Mouse (Mus musculus) midbrain, embryonic 15.5 days (tissue): ENCODE measurements around the gene Gxylt2. TPM values are rescaled to one million over a fixed set of nuclear protein-coding genes. Genes with fewer than 3 reads are reported as not detected.
A peak's percentile ranks its signal among the peaks of the same experiment; 100 is the strongest.

Experiments used
- ATAC-seq: fragments of 200-750 bp; cut with Nextera tagmentation; replicated peaks from 2 replicates; pipeline ENCODE4 v1.8.0; 2017; ENCODE audit warnings: moderate TSS enrichment
- H3K27ac ChIP-seq: fragments of 300-500 bp; sonication (generic); 2 replicates; pipeline ENCODE4 v1.5.1; 2015; ENCODE audit warnings: mild to moderate bottlenecking, inconsistent platforms
- H3K27me3 ChIP-seq: fragments of 300-500 bp; sonication (generic); replicated peaks from 2 replicates; pipeline ENCODE4 v1.6.1; 2015; ENCODE audit warnings: inconsistent platforms
- H3K36me3 ChIP-seq: fragments of 300-500 bp; sonication (generic); replicated peaks from 2 replicates; pipeline ENCODE4 v1.6.1; 2015; ENCODE audit warnings: inconsistent platforms
- H3K4me1 ChIP-seq: fragments of 300-500 bp; sonication (generic); 2 replicates; pipeline ENCODE4 v1.6.1; 2015; ENCODE audit warnings: inconsistent platforms
- H3K4me2 ChIP-seq: fragments of 300-500 bp; sonication (generic); 2 replicates; pipeline ENCODE4 v1.6.1; 2015; ENCODE audit warnings: inconsistent platforms, mild to moderate bottlenecking, moderate library complexity
- H3K4me3 ChIP-seq: fragments of 300-500 bp; sonication (generic); 2 replicates; pipeline ENCODE4 v1.5.1; 2015; ENCODE audit warnings: mild to moderate bottlenecking, inconsistent platforms
- H3K9ac ChIP-seq: fragments of 300-500 bp; sonication (generic); 2 replicates; pipeline ENCODE4 v1.6.1; 2015; ENCODE audit warnings: mild to moderate bottlenecking, inconsistent platforms
- H3K9me3 ChIP-seq: fragments of 300-500 bp; sonication (generic); 2 replicates; pipeline ENCODE4 v1.6.1; 2016; ENCODE audit warnings: inconsistent platforms
- WGBS: fragments of 180-500 bp; shearing (Covaris S2); methylation state at CpG from one replicate; pipeline ENCODE4 v1.1.7; 2015; ENCODE audit warnings: mixed read lengths; 5-methylcytosine and 5-hydroxymethylcytosine counted together
- polyA plus RNA-seq: library from polyadenylated mRNA; unstranded; fragments of >200 nt; fragmentation: Nextera tagmentation; extraction: Ambion mirVana; gene quantifications from 2 replicates; pipeline ENCODE4 v1.2.1, GENCODE M21; 2015

The Gxylt2 gene
- polyA plus RNA-seq, result 1.2 and 1.6 TPM in 2 replicates

DNA sequence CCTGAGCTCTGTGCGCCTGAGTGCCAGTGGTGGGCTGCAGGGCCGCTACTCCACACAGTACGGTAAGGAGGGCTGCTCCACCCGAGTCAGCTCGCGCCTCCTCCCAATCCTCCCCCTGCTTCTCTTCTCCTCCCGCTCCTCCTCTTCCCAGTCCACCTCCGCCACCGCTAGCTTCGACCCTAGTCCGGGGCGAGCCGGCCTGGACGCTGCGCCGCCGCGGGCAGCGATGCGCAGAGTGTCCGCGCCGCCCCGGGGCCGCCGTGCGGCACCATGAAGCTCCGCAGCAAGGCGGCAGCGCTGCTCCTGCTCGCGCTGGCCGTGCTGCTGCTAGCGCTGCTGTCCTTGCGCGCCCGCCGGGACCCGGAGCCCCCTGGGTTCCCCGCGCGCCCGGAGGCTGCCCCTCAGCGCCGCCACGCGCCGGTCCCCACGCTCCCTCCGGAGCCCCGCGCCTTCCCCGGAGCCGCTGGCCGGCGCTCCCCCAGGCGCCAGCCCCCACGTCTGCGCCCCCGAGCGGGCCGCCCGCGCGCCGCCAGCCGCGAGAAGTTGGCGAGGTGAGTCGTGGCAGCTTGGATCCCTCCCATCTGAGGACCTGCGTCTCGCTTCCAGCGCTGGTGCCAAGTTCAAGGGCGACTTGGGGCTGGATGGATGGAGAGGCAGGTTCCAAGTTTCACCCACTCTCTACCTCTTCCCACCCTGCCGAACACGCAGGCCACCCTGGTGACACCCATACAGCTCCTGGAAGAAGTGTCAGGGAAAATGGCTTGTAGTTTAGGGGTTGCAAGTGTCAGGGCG, at the start of gene Gxylt2:
TSS of gene Gxylt2 (plus strand) at position 161 of the 792 bp plus-strand sequence.
- peaks cover 19% of the 10 kb centered on the region for H3K4me1 ChIP-seq
- peak within 1 kb of the TSS; percentile 74 for H3K4me3 ChIP-seq
- peak; percentile 89 for ATAC-seq
- under 1% methylated on average over 67 of the region's 77 CpGs for WGBS
- H3K27ac ChIP-seq, result peak within 1 kb of the TSS; percentile 34; the same call in 1 of the 2 replicates
- H3K9me3 ChIP-seq, result no peaks in the 10 kb centered on the region
- H3K9ac ChIP-seq, result peak within 1 kb of the TSS; percentile 58
- H3K36me3 ChIP-seq, result no peaks in the 10 kb centered on the region
- peak within 1 kb of the TSS; percentile 99 for H3K4me2 ChIP-seq
- peaks cover 30% of the 10 kb centered on the region for H3K27me3 ChIP-seq

DNA sequence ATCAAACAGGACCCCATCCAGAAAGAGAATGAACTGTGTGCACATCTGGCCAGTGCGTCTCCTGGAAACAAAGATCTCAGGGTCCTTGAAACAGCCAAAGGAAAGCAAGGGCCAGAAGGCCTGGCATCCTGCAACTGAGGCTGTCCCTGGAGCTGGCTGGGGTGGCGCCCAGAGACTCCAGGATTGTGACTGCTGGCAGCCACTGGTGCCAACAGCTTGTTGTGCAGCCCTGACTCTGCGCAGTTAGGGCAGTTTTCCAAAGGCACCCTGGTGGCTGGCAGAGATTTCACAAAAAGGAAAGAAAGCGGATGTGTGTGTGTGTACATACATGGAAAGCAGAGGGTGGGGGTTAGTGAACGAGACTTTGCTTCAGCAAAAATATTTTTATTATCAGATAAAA, 44.1 kb upstream of the Gxylt2 start:
- 0 out of 2 replicates have a peak, but pooled peaks have one; percentile 54 for ATAC-seq
- Histone ChIP-seq H3K36me3 (peaks cover 3% of the 10 kb centered on the region; the same call in 1 of the 2 replicates), H3K4me2 (no peak overlapping the region), H3K9me3 (no peaks in the 10 kb centered on the region), H3K9ac (no peak overlapping the region), H3K27ac (no peak overlapping the region), H3K27me3 (no peaks in the 10 kb centered on the region), H3K4me3 (no peak overlapping the region), H3K4me1 (no peaks in the 10 kb centered on the region)
- WGBS, result 64% methylated on average over 5 of the region's 5 CpGs

DNA sequence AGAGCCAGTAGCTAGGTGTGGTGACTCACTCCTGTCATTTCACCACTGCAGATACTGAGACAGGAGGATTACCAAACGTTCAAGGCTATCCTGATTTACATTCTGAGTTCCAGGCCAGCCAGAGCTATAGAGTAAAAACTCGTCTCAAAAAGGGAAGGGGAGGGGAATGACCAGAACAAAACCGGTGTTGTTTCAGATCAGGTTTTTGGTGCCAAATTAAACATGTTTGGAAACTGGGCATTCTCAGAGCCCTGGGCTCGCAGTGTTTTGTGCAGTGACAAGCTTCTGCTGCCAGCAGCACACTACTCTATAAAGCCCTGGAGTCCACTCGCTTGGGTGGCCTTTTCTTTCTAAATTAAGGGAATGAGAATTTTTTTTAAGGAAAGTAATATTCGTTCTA, 42.3 kb upstream of the Gxylt2 start:
- ATAC-seq, result no peak
- Histone ChIP-seq H3K4me3 (no peak overlapping the region), H3K36me3 (peaks cover 3% of the 10 kb centered on the region; the same call in 1 of the 2 replicates), H3K9me3 (no peaks in the 10 kb centered on the region), H3K4me1 (no peaks in the 10 kb centered on the region), H3K27me3 (no peaks in the 10 kb centered on the region), H3K9ac (no peak overlapping the region), H3K27ac (no peak overlapping the region), H3K4me2 (no peak overlapping the region)
- 73% methylated on average over 6 of the region's 6 CpGs for WGBS

GRCm38 (mm10) chr6:100667644-100668043, 36.9 kb upstream of the Gxylt2 start:
- peaks cover 11% of the 10 kb centered on the region for H3K4me1 ChIP-seq
- no peak for ATAC-seq
- H3K4me3 ChIP-seq, result no peak overlapping the region
- no peaks in the 10 kb centered on the region; the same call in 1 of the 2 replicates for H3K27me3 ChIP-seq
- peaks cover 3% of the 10 kb centered on the region; the same call in 1 of the 2 replicates for H3K36me3 ChIP-seq
- WGBS, result 94% methylated on average over 8 of the region's 8 CpGs
- H3K27ac ChIP-seq, result no peak overlapping the region
- no peak overlapping the region for H3K4me2 ChIP-seq
- H3K9ac ChIP-seq, result no peak overlapping the region
- no peaks in the 10 kb centered on the region for H3K9me3 ChIP-seq

DNA sequence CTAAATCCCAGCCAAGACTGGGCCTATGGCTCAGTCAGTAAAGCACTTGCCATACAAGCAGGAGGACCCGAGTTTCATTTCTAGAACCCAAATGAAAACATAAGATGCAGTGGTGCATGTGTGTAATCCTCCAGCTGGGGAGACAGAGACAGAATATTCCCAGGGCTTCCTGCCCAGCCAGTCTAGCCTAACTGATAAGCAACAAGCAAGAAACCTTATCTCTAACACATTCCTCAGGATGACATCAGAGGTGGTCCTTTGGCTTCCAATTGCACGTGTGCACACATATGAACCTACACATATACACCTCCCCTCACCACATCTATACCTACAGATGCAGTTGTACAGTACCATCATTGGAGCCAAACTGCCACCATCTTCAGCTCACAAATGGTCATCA, 35.7 kb upstream of the Gxylt2 start:
- no peak for ATAC-seq
- 83% methylated on average over 2 of the region's 2 CpGs for WGBS
- no peak overlapping the region for H3K9ac ChIP-seq
- H3K27me3 ChIP-seq, result no peaks in the 10 kb centered on the region; the same call in 1 of the 2 replicates
- H3K9me3 ChIP-seq, result no peaks in the 10 kb centered on the region
- no peak overlapping the region for H3K27ac ChIP-seq
- H3K4me1 ChIP-seq, result peaks cover 11% of the 10 kb centered on the region
- H3K36me3 ChIP-seq, result 0 out of 2 replicates have a peak, but pooled peaks cover 3% of the 10 kb centered on the region
- H3K4me2 ChIP-seq, result no peak overlapping the region
- no peak overlapping the region for H3K4me3 ChIP-seq

DNA sequence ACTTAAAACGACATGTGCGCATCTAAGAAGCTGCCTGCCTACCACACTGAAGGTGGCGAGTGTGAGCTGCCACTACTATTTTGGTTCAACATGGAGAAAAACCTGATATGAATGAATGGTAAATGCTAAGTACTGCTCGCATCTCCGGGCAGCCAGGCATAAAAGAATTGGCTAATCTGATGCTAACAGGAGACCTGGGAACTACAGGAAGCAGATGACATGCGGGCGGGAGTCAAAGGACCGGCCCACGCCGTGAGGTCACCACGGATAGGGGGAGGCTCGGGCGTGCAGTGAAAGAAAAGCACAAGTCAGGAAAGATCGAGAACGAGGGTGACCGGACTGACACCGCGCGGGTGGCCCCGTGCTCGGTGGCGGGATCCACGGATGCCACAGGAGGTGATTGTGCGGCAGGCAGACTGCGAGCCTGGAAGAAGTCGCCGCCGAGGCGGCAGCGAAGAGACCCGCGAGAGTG, 34.1 kb upstream of the Gxylt2 start:
- Histone ChIP-seq H3K4me2 (peak overlapping the region; percentile 98), H3K27ac (peak overlapping the region; percentile 28; the same call in 1 of the 2 replicates), H3K27me3 (no peaks in the 10 kb centered on the region; the same call in 1 of the 2 replicates), H3K9me3 (no peaks in the 10 kb centered on the region), H3K9ac (peak overlapping the region; percentile 55), H3K4me3 (peak overlapping the region; percentile 79), H3K4me1 (peaks cover 11% of the 10 kb centered on the region), H3K36me3 (no peaks in the 10 kb centered on the region)
- ATAC-seq, result peak; percentile 77
- WGBS, result under 1% methylated on average over 32 of the region's 32 CpGs

DNA sequence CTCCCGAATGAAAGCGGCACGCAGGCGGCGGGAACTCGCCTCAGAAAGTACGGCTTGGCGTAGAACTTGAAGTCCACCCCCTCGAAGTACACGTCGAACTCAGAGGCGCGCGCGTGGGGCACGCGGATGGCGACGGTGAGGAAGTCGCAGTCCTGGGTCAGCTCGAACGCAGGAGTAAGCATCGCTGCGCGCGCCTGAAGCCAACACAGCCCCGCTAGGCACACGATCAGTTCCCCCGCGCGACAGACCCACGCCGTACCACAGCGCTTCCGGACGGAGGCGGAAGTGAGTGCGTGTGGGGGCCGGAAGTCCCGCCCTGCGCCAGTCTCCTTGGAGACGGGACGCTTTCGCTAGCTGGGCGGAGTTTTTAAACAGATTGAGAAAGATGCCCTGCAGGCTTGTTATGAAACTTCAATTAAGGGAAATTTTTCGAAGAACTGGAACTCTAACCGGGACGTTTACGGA, 33.6 kb upstream of the Gxylt2 start, which contains the start of gene Shq1:
TSS of gene Shq1 (minus strand) at position 278 of the 465 bp plus-strand sequence.
- Histone ChIP-seq H3K9ac (peak within 1 kb of the TSS; percentile 55), H3K36me3 (no peaks in the 10 kb centered on the region), H3K27ac (peak within 1 kb of the TSS; percentile 28; the same call in 1 of the 2 replicates), H3K9me3 (no peaks in the 10 kb centered on the region), H3K4me3 (peak within 1 kb of the TSS; percentile 79), H3K4me1 (peaks cover 11% of the 10 kb centered on the region), H3K4me2 (peak within 1 kb of the TSS; percentile 98), H3K27me3 (no peaks in the 10 kb centered on the region; the same call in 1 of the 2 replicates)
- under 1% methylated on average over 49 of the region's 49 CpGs for WGBS
- peak; percentile 96 for ATAC-seq

DNA sequence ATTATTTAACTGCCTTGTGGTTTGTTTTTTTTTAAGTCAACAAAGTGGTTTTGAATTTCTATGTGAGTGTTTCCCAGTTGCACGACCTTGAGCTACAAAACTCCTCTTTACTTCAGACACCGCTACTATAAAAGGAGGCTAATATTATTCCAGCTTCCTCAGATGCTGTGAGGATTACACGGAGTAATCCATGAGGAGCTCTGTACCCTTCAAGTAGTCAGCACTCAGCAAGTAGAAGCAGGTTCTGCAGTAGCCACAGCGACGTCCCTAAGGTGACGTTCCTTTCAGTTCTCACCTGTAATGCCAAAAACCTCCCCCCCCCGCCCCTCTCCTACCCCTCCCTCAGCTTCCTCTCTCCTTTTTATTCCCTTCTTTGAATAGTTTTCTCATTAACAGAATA, 33.1 kb upstream of the Gxylt2 start:
- no peaks in the 10 kb centered on the region for H3K9me3 ChIP-seq
- peak overlapping the region; percentile 79 for H3K4me3 ChIP-seq
- WGBS, result 10% methylated on average over 7 of the region's 7 CpGs
- no peak overlapping the region for H3K27ac ChIP-seq
- H3K9ac ChIP-seq, result no peak overlapping the region
- peak; percentile 53 for ATAC-seq
- no peaks in the 10 kb centered on the region; the same call in 1 of the 2 replicates for H3K27me3 ChIP-seq
- no peaks in the 10 kb centered on the region for H3K36me3 ChIP-seq
- peaks cover 11% of the 10 kb centered on the region for H3K4me1 ChIP-seq
- peak overlapping the region; percentile 98 for H3K4me2 ChIP-seq

GRCm38 (mm10) chr6:100674974-100675373, 29.6 kb upstream of the Gxylt2 start:
- Histone ChIP-seq H3K4me1 (peaks cover 11% of the 10 kb centered on the region), H3K27me3 (no peaks in the 10 kb centered on the region; the same call in 1 of the 2 replicates), H3K36me3 (no peaks in the 10 kb centered on the region), H3K27ac (no peak overlapping the region), H3K9me3 (no peaks in the 10 kb centered on the region), H3K9ac (no peak overlapping the region), H3K4me2 (no peak overlapping the region), H3K4me3 (no peak overlapping the region)
- WGBS, result 22% methylated on average over 6 of the region's 6 CpGs
- ATAC-seq, result no peak

DNA sequence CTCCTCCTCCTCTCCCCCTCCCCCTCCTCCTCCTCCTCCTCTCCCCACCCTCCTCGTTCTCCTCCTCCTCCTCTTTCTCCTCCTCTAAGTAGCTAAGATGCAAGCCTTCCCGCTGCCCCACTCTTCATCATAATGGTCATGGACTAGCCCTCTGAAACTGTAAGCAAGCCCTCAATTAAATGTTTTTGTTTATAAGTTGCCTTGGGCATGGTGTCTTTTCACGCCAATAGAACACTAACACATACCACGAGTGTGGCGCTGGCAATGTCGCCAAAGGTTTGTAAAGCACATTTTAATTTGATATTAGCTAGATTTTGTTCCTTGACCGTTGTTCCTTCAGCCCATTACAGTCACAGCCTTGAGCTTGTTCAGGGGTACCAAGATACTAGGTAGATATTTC, 28.1 kb upstream of the Gxylt2 start:
- no peak overlapping the region for H3K4me2 ChIP-seq
- H3K27ac ChIP-seq, result no peak overlapping the region
- H3K9ac ChIP-seq, result no peak overlapping the region
- no peaks in the 10 kb centered on the region; the same call in 1 of the 2 replicates for H3K27me3 ChIP-seq
- H3K36me3 ChIP-seq, result no peaks in the 10 kb centered on the region
- WGBS, result 95% methylated on average over 6 of the region's 7 CpGs
- no peak for ATAC-seq
- H3K4me3 ChIP-seq, result no peak overlapping the region
- H3K9me3 ChIP-seq, result no peaks in the 10 kb centered on the region
- peaks cover 3% of the 10 kb centered on the region for H3K4me1 ChIP-seq

DNA sequence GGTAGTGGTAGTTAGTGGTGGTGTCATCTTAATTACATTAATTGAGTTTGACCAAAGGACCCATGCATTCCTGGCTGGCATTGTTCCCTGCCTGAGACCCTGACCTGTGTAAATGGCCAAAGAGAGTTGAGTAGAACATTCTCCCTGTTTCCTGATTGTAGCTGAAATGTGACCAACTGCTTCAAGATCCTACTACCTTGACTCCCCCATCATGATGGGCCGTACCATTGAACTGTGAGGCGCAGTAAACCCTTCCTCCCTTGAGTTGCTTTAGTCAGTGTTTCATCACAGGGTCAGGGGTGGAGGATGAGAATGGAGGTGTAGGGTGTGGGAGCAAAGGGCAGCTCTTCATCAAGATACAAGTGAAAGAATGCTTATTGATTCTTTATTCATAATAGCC, 25.9 kb upstream of the Gxylt2 start:
- Histone ChIP-seq H3K27ac (no peak overlapping the region), H3K4me1 (no peaks in the 10 kb centered on the region), H3K4me2 (no peak overlapping the region), H3K4me3 (no peak overlapping the region), H3K36me3 (no peaks in the 10 kb centered on the region), H3K9ac (no peak overlapping the region), H3K27me3 (no peaks in the 10 kb centered on the region), H3K9me3 (no peaks in the 10 kb centered on the region)
- 98% methylated on average over 2 of the region's 2 CpGs for WGBS
- ATAC-seq, result no peak

- Histone ChIP-seq H3K4me1 (no peaks in the 10 kb centered on the region), H3K4me3 (no peak overlapping the region), H3K27me3 (no peaks in the 10 kb centered on the region), H3K4me2 (no peak overlapping the region), H3K9me3 (no peaks in the 10 kb centered on the region), H3K27ac (no peak overlapping the region), H3K9ac (no peak overlapping the region), H3K36me3 (no peaks in the 10 kb centered on the region)
- no peak for ATAC-seq
- WGBS, result 79% methylated on average over 2 of the region's 2 CpGs
Observed at GRCm38 (mm10) chr6:100686341-100686740, 18.2 kb upstream of the Gxylt2 start.
